Mouse (Mus musculus): ENCODE results near the gene Rab25. TPM values are rescaled to one million over a fixed set of nuclear protein-coding genes. Genes with fewer than 3 reads are reported as not detected.

Gene Rab25
- polyA plus RNA-seq, 1 experiment from 2014 or later, result 9.3 TPM

DNA sequence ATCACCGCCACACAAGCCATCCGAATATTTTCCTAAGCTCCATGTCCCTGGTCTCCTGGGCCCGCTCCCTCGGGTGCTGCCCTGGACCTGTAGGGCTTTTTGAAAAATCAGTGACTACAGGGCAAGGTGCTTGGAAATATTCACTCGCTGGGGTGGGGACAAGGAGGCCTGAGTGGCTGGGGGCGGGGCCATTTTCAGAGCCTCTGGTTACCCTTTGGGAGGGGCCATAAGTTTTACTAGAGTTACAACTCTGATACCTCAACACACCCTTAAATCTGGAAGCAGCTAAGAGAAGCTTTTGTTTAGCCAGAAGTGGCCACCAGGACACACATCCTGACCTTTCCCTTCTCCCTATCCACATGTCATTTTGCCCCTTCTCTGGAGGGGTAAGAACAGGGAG lies 11.0 kb downstream of the Rab25 start:
- Histone ChIP-seq H3K4me2 (replicated peaks) (peak overlapping the region; percentile 94), H3K27ac (peak overlapping the region; percentile 49; the same call in 1 of the 2 replicates), H3K9me3 (no peaks in the 10 kb centered on the region), H3K4me1 (peaks cover 72% of the 10 kb centered on the region), H3K9ac (peak overlapping the region; percentile 100), H3K4me3 (peak overlapping the region; percentile 94), H3K36me3 (peaks cover 55% of the 10 kb centered on the region), H3K27me3 (no peaks in the 10 kb centered on the region)
- WGBS, result 67% methylated on average over 6 of the region's 6 CpGs
- ATAC-seq (ENCODE audit: low FRiP score, low read depth), result no peak

DNA sequence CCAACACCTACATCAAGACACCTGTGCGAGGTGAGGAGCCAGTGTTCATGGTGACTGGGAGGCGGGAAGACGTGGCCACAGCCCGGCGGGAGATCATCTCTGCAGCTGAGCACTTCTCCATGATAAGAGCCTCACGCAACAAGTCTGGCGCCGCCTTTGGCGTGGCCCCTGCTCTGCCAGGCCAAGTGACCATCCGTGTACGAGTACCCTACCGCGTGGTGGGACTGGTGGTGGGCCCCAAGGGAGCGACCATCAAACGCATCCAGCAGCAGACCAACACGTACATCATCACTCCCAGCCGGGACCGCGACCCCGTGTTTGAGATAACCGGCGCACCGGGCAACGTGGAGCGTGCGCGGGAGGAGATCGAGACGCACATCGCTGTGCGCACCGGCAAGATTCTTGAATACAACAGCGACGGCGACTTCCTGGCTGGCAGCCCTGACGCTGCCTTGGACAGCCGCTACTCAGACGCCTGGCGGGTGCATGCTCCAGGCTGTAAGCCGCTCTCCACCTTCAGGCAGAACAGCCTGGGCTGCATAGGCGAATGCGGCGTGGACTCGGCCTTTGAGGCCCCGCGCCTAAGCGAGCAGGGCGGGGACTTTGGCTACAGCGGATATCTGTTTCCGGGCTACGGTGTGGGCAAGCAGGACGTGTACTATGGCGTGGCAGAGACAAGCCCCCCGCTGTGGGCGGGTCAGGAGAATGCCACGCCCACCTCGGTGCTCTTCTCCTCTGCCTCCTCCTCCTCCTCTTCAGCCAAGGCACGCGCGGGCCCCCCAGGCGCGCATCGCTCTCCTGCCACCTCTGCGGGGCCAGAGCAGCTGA lies 11.8 kb downstream of the Rab25 start:
- Histone ChIP-seq H3K4me1 (peaks cover 69% of the 10 kb centered on the region), H3K4me3 (peak overlapping the region; percentile 94), H3K36me3 (peaks cover 52% of the 10 kb centered on the region), H3K27ac (peak overlapping the region; percentile 49; the same call in 1 of the 2 replicates), H3K9ac (peak overlapping the region; percentile 100), H3K27me3 (no peaks in the 10 kb centered on the region), H3K9me3 (no peaks in the 10 kb centered on the region), H3K4me2 (replicated peaks) (peak overlapping the region; percentile 94)
- no peak for ATAC-seq (ENCODE audit: low FRiP score, low read depth)
- 10% methylated on average over 64 of the region's 64 CpGs for WGBS

GRCm38 (mm10) chr3:88535527-88535926 lies 12.6 kb downstream of the Rab25 start:
- Histone ChIP-seq H3K9me3 (no peaks in the 10 kb centered on the region), H3K9ac (peak overlapping the region; percentile 100), H3K27me3 (no peaks in the 10 kb centered on the region), H3K4me3 (peak overlapping the region; percentile 94), H3K4me1 (peaks cover 64% of the 10 kb centered on the region), H3K36me3 (peaks cover 45% of the 10 kb centered on the region), H3K4me2 (replicated peaks) (peak overlapping the region; percentile 94), H3K27ac (no peak overlapping the region; the same call in 1 of the 2 replicates)
- WGBS, result 43% methylated on average over 4 of the region's 4 CpGs
- no peak for ATAC-seq (ENCODE audit: low FRiP score, low read depth)

DNA sequence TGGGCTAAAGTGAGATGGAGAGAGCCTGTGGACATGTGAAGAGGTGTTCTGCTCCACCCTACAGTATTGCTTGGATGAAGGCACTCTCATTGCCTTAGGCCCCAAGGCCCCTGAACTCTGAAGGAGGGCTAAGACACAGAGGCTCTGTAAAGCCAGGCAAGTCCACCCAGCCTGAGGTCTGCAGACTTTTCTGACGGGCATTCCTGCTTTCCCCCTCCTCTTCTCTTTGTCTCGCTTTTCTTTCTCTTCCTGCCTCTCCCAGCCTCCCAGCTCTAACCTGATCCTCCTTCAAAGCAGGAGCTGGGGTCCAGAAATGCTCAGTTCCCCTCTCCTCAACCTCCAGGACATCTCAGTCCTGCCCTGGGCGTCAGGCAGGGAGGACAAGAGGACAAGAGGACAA lies 13.1 kb downstream of the Rab25 start:
- H3K27ac ChIP-seq, result peak overlapping the region; percentile 99; the same call in 1 of the 2 replicates
- no peaks in the 10 kb centered on the region for H3K9me3 ChIP-seq
- peaks cover 64% of the 10 kb centered on the region for H3K4me1 ChIP-seq
- no peak for ATAC-seq (ENCODE audit: low FRiP score, low read depth)
- 15% methylated on average over 3 of the region's 3 CpGs for WGBS
- H3K36me3 ChIP-seq, result peaks cover 40% of the 10 kb centered on the region
- peak overlapping the region; percentile 94 for H3K4me2 ChIP-seq (replicated peaks)
- H3K27me3 ChIP-seq, result no peaks in the 10 kb centered on the region
- peak overlapping the region; percentile 100 for H3K9ac ChIP-seq
- H3K4me3 ChIP-seq, result peak overlapping the region; percentile 94

- ATAC-seq (ENCODE audit: low FRiP score, low read depth), result no peak
- Histone ChIP-seq H3K4me3 (peak overlapping the region; percentile 94), H3K27ac (peak overlapping the region; percentile 99), H3K36me3 (peaks cover 35% of the 10 kb centered on the region), H3K9ac (peak overlapping the region; percentile 100), H3K4me1 (peaks cover 69% of the 10 kb centered on the region), H3K27me3 (no peaks in the 10 kb centered on the region), H3K9me3 (no peaks in the 10 kb centered on the region), H3K4me2 (replicated peaks) (peak overlapping the region; percentile 94)
- WGBS, result 0% methylated on average over 4 of the region's 5 CpGs
Measured at GRCm38 (mm10) chr3:88533706-88534105, 14.4 kb downstream of the Rab25 start.

DNA sequence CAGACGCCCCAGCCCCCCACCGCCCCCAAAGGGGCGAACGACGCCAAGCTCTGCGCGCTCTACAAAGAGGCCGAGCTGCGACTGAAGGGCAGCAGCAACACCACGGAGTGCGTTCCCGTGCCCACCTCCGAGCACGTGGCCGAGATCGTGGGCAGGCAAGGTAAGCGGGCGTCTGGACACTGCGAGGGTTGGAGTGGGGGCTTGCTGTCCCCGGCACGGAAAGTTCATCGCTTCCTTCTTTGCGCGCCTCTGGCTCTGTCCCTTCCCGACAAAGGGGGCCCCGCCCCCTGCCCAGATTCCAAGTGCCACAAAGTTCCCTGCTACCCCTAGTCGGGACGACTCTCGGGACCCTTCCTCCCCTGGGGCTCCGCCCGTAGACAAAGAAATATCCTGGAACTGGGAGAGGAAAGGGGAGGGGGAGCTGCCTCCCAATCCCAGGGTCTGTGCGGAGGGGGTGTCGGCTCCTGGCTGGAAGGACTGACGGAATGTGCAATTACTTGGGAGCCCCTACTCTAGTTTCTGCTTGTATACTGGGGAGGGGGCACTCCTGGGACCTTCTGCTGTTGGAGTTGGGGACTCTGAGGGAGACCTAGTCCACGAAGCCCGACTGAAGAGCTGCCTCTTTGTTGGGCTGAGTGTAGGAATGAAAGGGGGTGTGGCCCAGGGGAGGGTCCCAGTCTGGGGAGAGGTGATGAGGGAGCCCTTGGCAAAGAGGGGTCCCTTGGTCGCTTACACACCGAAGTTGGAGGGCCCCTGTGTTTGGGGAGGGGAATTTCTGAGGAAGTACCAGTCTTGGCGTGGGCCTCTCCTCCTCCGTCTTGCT lies 15.2 kb downstream of the Rab25 start:
- H3K4me1 ChIP-seq, result peaks cover 69% of the 10 kb centered on the region
- under 1% methylated on average over 37 of the region's 40 CpGs for WGBS
- ATAC-seq (ENCODE audit: low FRiP score, low read depth), result 0 out of 2 replicates have a peak, but pooled peaks have one; percentile 2

DNA sequence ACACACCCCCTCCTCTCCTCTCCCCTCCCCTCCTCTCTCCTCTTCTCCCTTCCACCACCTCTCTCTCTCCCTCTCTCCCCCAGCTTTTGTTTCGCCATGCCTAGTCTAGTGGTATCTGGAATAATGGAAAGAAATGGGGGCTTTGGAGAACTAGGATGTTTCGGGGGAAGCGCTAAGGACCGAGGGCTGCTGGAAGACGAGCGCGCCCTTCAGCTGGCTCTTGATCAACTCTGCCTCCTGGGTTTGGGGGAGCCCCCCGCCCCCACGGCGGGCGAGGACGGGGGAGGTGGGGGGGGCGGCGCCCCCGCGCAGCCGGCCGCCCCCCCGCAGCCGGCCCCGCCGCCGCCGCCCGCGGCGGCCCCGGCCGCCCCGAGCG lies 15.8 kb downstream of the Rab25 start, which contains the start of gene Mex3a:
TSS of gene Mex3a (plus strand) at position 97 of the 376 bp plus-strand sequence.
- Histone ChIP-seq H3K27me3 (no peaks in the 10 kb centered on the region), H3K27ac (peak within 1 kb of the TSS; percentile 99), H3K4me3 (peak within 1 kb of the TSS; percentile 94), H3K9me3 (no peaks in the 10 kb centered on the region), H3K9ac (peak within 1 kb of the TSS; percentile 100), H3K4me1 (peaks cover 69% of the 10 kb centered on the region), H3K4me2 (replicated peaks) (peak within 1 kb of the TSS; percentile 94), H3K36me3 (peaks cover 29% of the 10 kb centered on the region)
- ATAC-seq (ENCODE audit: low FRiP score, low read depth), result no peak
- 1% methylated on average over 12 of the region's 31 CpGs for WGBS

More for the DNA sequence above, 15.2 kb downstream of the Rab25 start:
- no peaks in the 10 kb centered on the region for H3K27me3 ChIP-seq
- H3K36me3 ChIP-seq, result peaks cover 29% of the 10 kb centered on the region
- H3K4me2 ChIP-seq (replicated peaks), result peak overlapping the region; percentile 94
- peak overlapping the region; percentile 94 for H3K4me3 ChIP-seq
- H3K27ac ChIP-seq, result peak overlapping the region; percentile 99
- peak overlapping the region; percentile 100 for H3K9ac ChIP-seq
- no peaks in the 10 kb centered on the region for H3K9me3 ChIP-seq

DNA sequence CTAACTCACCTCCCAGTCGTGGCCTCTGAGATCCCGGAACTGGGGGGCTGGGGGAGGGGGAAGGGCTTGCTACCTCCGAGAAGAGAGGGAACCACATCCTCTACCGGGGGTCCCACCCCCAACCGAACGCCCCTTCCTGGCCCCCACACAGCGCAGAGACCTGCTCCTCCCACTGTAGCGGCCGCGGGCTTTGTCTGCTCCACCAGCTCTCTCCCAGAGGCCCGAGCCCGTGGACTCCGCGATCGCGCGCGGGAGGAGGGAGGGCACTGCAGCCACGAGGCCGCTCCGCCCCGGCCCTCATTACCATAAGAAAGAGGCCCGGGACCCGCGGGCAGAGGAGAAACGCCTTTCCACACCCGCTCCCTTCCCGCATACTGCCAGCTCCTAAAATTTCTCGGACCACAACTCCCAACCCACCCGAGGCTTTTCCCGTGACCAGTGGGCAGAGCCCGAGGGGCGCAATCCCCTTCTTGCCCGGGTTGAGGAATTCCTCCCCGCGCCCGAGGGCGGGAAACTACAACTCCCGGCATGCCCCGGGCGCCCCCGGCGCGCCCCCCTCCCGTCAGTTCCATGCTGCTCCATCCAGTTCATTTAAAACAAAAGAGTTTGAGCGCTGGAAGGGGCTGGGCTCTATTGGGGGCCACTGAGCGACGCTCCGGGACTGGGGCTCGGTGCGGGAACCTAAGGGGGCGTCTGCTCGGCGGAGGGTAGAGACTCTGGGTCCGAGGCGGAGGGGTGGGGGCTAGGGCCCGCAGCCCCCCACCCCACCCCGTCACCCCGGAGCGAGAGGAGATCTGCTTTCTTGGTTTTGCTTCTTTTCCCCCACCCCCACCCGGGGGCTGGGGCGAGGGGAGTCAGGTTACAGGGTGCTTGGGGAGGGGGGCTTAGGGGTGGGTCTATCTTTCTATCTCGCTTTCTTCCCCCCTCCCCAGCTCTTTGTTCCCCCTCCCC lies 16.5 kb downstream of the Rab25 start:
- H3K27ac ChIP-seq, result peak overlapping the region; percentile 99
- H3K4me2 ChIP-seq (replicated peaks), result peak overlapping the region; percentile 94
- no peaks in the 10 kb centered on the region for H3K27me3 ChIP-seq
- H3K9ac ChIP-seq, result peak overlapping the region; percentile 100
- peak overlapping the region; percentile 94 for H3K4me3 ChIP-seq
- no peaks in the 10 kb centered on the region for H3K9me3 ChIP-seq
- ATAC-seq (ENCODE audit: low FRiP score, low read depth), result peak; percentile 87
- under 1% methylated on average over 57 of the region's 63 CpGs for WGBS
- peaks cover 22% of the 10 kb centered on the region for H3K36me3 ChIP-seq
- peaks cover 67% of the 10 kb centered on the region for H3K4me1 ChIP-seq

DNA sequence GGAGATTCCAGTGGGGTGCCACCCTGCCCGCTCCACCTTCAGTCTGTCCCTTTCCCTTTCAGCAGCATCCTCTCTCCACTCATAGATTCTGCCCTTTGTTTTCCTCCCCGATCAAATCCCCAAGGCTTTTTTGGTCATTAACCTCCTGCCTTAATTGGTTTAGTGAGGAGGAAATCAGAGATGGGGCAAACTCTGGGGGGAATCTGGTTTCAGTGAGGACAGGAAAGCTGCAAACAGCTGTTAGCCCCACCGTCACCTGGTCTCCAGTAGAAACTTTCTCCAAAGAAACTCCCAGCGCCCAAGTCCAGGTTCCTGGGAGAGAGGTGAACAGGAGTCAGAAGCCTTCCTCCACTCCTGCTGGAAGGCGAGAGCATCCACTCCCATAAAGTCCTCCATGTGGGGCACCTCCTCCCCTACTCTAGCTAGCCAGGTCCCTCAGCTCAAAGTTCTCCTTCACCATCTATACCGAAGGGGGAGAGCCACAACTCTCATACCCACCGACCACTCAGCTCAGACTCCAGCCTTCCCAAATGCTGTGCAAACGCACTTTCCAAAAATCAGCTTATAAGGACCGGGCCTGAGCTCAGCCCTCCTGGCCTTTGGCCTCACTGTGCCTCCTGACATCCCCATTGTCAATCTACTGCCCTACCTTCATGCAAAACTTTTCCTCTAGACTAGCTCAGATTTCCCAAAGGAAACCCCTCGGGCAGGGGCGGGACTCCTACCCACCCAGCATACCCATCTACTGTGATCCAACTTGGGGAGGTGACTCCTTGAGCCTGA lies 17.8 kb downstream of the Rab25 start:
- Histone ChIP-seq H3K27ac (peak overlapping the region; percentile 99), H3K9ac (peak overlapping the region; percentile 100), H3K4me1 (peaks cover 62% of the 10 kb centered on the region), H3K9me3 (no peaks in the 10 kb centered on the region), H3K4me2 (replicated peaks) (peak overlapping the region; percentile 94), H3K27me3 (no peaks in the 10 kb centered on the region), H3K4me3 (peak overlapping the region; percentile 94), H3K36me3 (peaks cover 11% of the 10 kb centered on the region)
- 6% methylated on average over 11 of the region's 11 CpGs for WGBS
- ATAC-seq (ENCODE audit: low FRiP score, low read depth), result no peak

- H3K9me3 ChIP-seq, result no peaks in the 10 kb centered on the region
- H3K27ac ChIP-seq, result peak overlapping the region; percentile 99
- peak overlapping the region; percentile 100 for H3K9ac ChIP-seq
- H3K4me2 ChIP-seq (replicated peaks), result peak overlapping the region; percentile 94
- H3K4me1 ChIP-seq, result peaks cover 53% of the 10 kb centered on the region
- peak overlapping the region; percentile 94 for H3K4me3 ChIP-seq
- H3K27me3 ChIP-seq, result no peaks in the 10 kb centered on the region
- no peak for ATAC-seq (ENCODE audit: low FRiP score, low read depth)
- WGBS, result 33% methylated on average over 7 of the region's 7 CpGs
- H3K36me3 ChIP-seq, result peaks cover 18% of the 10 kb centered on the region
Measured at GRCm38 (mm10) chr3:88529204-88530000, 18.7 kb downstream of the Rab25 start.

Data from limb, embryonic 13.5 days (tissue).